Mouse (Mus musculus) limb, embryonic 12.5 days (tissue): ENCODE results near the gene Fabp2. TPM values are rescaled to one million over a fixed set of nuclear protein-coding genes. Genes with fewer than 3 reads are reported as not detected.
"Not testable (repeated sequence)": the region's sequence is repeated elsewhere in the genome, so short reads cannot be mapped to it uniquely, and the experiment has no call there.

Experiments used
- ATAC-seq: fragments of 200-750 bp; cut with Nextera tagmentation; 2 replicates; pipeline ENCODE4 v1.8.0; 2017; ENCODE audit warnings: low read depth, moderate TSS enrichment; ENCODE audit not compliant: insufficient number of reproducible peaks, insufficient read depth, low FRiP score, low TSS enrichment
- H3K27ac ChIP-seq: fragments of 300-500 bp; sonication (generic); 2 replicates; pipeline ENCODE4 v1.5.1; 2016; ENCODE audit warnings: mild to moderate bottlenecking, moderate library complexity
- H3K27me3 ChIP-seq: fragments of 300-500 bp; sonication (generic); 2 replicates; pipeline ENCODE4 v1.6.1; 2016; ENCODE audit warnings: mild to moderate bottlenecking, moderate library complexity
- H3K36me3 ChIP-seq: fragments of 300-500 bp; sonication (generic); 2 replicates; pipeline ENCODE4 v1.6.1; 2016; ENCODE audit warnings: mild to moderate bottlenecking, moderate library complexity
- H3K4me1 ChIP-seq: fragments of 300-500 bp; sonication (generic); replicated peaks from 2 replicates; pipeline ENCODE4 v1.6.1; 2016
- H3K4me2 ChIP-seq: fragments of 300-500 bp; sonication (generic); 2 replicates; pipeline ENCODE4 v1.6.1; 2016; ENCODE audit warnings: mild to moderate bottlenecking, moderate library complexity
- H3K4me3 ChIP-seq: fragments of 300-500 bp; sonication (generic); replicated peaks from 2 replicates; pipeline ENCODE4 v1.5.1; 2016; ENCODE audit warnings: mild to moderate bottlenecking
- H3K9ac ChIP-seq: fragments of 300-500 bp; sonication (generic); replicated peaks from 2 replicates; pipeline ENCODE4 v1.6.1; 2016; ENCODE audit warnings: mild to moderate bottlenecking, moderate library complexity
- H3K9me3 ChIP-seq: fragments of 300-500 bp; sonication (generic); 2 replicates; pipeline ENCODE4 v1.6.1; 2016; ENCODE audit warnings: mild to moderate bottlenecking, moderate library complexity
- WGBS: fragments of 180-500 bp; shearing (Covaris S2); methylation state at CpG from one replicate; pipeline ENCODE4 v1.1.7; 2016; 5-methylcytosine and 5-hydroxymethylcytosine counted together
- polyA plus RNA-seq: library from polyadenylated mRNA; unstranded; fragments of >200 nt; fragmentation: Nextera tagmentation; extraction: Ambion mirVana; gene quantifications from 2 replicates; pipeline ENCODE4 v1.2.1, GENCODE M21; 2016

Fabp2 gene
- polyA plus RNA-seq, 1 experiment from 2014 or later: not detected

DNA sequence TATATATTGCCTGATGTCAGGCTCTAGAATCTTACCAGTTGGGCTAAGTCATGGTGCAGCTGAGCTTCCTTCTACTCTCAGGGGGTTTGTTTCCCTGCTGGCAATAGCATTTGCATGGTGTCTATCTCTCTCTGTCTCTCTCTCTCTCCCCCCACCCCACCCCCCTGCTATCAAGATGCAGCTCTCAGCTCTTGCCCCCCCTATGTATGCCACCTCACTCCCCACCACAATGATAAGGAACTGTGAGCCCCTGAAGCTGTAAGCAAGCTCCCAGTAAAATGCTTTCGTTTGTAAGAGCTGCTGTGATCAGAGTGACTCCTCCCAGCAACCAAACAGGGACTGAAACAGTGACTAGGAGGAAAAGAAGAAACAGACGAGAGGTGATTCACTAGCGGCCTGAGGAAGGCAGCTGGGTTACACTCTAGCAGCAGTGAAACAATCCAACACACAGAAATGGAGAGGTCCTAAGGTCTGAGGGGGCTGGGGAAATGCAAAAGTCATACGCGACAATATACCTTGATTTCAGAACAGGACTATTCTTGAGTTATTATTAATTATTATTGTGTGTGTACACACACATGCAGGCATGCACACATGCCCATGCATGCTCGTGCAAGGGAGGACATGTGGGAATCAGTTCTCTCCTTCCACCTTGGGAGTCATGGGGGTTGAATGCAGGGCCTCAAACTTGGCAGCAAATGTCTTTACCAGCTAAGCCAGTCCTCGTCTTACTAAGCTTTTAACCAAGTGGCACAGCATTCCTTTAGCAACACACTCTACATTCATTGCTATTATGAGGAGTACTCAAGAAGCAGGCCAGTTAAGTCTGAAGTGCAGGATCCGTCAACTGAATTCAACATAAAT is 25.9 kb downstream of the Fabp2 start:
- H3K4me1 ChIP-seq: 0 out of 2 replicates have a peak, but pooled peaks cover 2% of the 10 kb centered on the region
- H3K27me3 ChIP-seq: no peaks in the 10 kb centered on the region
- H3K9me3 ChIP-seq: no peaks in the 10 kb centered on the region
- no peak overlapping the region for H3K4me2 ChIP-seq
- H3K9ac ChIP-seq: no peak overlapping the region
- no peak overlapping the region for H3K27ac ChIP-seq
- H3K4me3 ChIP-seq: no peak overlapping the region
- no peaks in the 10 kb centered on the region for H3K36me3 ChIP-seq
- no peak for ATAC-seq
- 62% methylated on average over 8 of the region's 8 CpGs for WGBS

DNA sequence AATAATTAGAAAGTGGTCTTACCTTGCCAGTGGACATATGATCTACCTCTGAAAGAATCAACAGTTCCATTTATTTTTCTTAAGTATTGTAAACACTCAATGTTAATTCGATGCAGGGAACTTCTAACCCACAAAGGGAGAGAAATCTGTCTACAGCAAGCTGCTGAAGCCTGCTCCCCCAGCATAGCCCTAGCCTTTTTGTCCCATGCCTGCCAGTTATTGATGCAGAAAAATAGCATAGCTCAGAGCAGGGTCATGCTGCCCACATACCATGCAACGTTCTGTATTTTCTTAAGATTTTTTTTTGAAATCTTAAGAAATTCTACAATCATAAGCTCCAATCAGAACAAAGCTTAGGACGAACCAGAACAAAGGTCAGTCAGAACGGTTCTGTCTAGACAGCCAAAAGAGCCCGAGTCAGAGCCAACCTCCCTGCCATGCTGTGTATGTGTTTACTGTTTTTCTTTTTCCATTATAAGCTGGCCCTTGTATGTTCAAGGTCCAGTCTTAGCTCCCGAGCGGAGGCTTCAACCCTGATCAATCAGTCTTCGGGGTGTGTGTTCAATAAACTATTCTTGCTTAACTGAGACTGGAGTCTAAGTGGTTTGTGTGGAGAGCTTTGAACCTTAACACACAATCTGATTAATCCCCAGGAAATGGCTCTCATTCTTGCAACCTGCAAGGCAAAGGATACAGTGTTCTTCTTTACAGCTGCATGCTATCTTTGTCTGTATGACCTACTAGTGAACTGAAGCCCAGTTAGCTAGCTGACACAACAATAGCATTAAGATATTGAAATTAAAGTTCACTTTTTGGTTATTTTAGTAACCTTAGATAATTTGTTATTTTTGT is 27.0 kb downstream of the Fabp2 start:
- Histone ChIP-seq H3K36me3 (peaks cover 8% of the 10 kb centered on the region), H3K4me2 (no peak overlapping the region), H3K27me3 (no peaks in the 10 kb centered on the region), H3K9ac (no peak overlapping the region), H3K4me3 (no peak overlapping the region), H3K27ac (no peak overlapping the region), H3K4me1 (0 out of 2 replicates have a peak, but pooled peaks cover 2% of the 10 kb centered on the region), H3K9me3 (no peaks in the 10 kb centered on the region)
- no peak for ATAC-seq
- 84% methylated on average over 8 of the region's 8 CpGs for WGBS

DNA sequence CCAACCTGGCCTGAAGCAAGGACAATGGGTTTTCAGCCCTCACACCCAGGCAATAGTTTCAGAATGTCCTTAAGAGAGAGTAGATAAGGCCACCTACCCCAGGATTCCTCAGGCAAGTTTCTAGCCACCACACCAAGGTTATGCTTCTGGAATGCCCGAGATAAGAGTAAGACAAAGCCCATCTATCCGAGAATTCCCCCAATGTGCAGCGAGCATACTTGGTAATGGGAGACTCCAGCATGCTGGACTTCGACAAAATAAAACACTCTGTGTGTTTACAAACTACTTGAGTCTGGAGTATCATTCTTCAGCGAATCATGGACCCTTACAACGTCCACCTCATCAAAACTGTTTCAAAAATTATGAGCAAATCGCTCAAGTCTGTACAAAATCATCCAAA is 28.3 kb downstream of the Fabp2 start:
- peak overlapping the region; percentile 66; the same call in 1 of the 2 replicates for H3K4me2 ChIP-seq
- H3K9me3 ChIP-seq: no peaks in the 10 kb centered on the region
- 0 out of 2 replicates have a peak, but pooled peaks cover 2% of the 10 kb centered on the region for H3K4me1 ChIP-seq
- no peak for ATAC-seq
- H3K4me3 ChIP-seq: peak overlapping the region; percentile 58
- 72% methylated on average over 7 of the region's 7 CpGs for WGBS
- H3K27ac ChIP-seq: no peak overlapping the region
- H3K36me3 ChIP-seq: peaks cover 12% of the 10 kb centered on the region
- no peaks in the 10 kb centered on the region for H3K27me3 ChIP-seq
- no peak overlapping the region for H3K9ac ChIP-seq

DNA sequence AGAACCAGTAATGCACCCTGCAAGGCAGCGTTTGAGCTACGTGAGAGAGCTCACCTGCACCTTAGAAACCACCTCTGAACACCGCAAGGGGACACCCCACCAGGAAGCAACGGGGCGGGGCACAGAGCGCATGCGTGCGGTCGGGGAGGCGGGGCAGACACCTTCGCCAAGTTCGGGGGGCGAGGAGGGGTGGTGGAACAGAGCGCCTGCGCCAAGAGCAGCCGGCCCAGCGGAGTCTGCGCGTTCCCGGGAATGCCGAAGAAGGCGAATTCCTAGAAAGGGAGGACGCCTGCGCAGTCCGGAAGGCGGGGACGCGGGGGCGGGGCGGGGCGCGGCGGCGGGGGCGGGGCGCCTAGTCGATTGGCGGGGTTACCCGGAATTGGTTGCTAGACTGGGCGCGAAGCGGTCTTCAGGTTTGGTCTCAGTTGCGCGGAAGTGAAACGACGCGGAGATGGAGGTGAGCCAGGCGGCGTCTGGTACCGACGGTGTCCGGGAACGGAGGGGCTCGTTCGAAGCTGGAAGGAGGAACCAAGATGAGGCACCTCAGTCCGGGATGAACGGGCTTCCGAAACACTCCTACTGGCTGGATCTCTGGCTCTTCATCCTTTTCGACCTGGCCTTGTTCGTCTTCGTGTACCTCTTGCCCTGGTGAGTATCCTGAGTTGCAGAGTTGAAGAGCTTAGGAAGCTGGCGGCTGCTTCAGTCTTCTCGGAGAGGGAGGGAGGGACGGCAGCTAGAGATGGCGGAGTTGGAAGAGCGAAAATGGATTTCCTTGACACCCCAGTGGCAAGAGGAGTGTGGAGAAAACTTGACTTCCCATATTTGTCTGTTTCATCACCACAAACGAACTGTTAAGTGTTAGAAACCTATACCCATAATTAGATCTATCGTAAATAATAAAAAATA is 29.4 kb downstream of the Fabp2 start, which contains the start of gene 1810037I17Rik:
1810037I17Rik (plus strand) TSS at position 195 of the 906 bp plus-strand sequence.
- peak within 1 kb of the TSS; percentile 63 for H3K9ac ChIP-seq
- H3K4me2 ChIP-seq: peak within 1 kb of the TSS; percentile 66
- H3K36me3 ChIP-seq: peaks cover 12% of the 10 kb centered on the region
- no peaks in the 10 kb centered on the region for H3K9me3 ChIP-seq
- H3K27me3 ChIP-seq: no peaks in the 10 kb centered on the region
- 1% methylated on average over 68 of the region's 68 CpGs for WGBS
- H3K27ac ChIP-seq: peak within 1 kb of the TSS; percentile 86
- peak; percentile 95 for ATAC-seq
- peak within 1 kb of the TSS; percentile 58 for H3K4me3 ChIP-seq
- H3K4me1 ChIP-seq: 0 out of 2 replicates have a peak, but pooled peaks cover 2% of the 10 kb centered on the region

DNA sequence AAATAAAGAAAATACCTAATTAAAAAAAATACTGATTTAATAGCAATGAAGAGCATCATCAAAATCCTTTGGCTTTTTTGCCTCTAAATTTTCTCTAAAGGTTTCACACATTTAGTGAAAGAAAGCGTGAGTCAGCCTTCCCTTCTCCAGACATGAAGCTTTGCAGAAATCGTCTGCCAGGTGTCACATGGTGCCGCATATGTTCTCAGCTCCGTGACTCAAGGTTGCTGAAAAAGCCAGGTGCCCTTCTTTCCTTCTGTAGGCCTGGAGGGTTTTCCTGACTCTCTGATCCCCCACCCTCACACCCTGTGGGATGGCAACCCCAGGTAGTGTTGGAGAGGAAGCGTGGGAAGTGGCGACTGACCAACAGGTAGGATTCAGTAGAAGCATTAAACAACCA is 34.9 kb downstream of the Fabp2 start:
- H3K27me3 ChIP-seq: no peaks in the 10 kb centered on the region
- H3K4me2 ChIP-seq: no peak overlapping the region
- no peak overlapping the region for H3K4me3 ChIP-seq
- peaks cover 25% of the 10 kb centered on the region for H3K36me3 ChIP-seq
- no peaks in the 10 kb centered on the region for H3K9me3 ChIP-seq
- ATAC-seq: no peak
- H3K27ac ChIP-seq: no peak overlapping the region
- H3K9ac ChIP-seq: no peak overlapping the region
- H3K4me1 ChIP-seq: 0 out of 2 replicates have a peak, but pooled peaks cover 2% of the 10 kb centered on the region
- 89% methylated on average over 6 of the region's 6 CpGs for WGBS

DNA sequence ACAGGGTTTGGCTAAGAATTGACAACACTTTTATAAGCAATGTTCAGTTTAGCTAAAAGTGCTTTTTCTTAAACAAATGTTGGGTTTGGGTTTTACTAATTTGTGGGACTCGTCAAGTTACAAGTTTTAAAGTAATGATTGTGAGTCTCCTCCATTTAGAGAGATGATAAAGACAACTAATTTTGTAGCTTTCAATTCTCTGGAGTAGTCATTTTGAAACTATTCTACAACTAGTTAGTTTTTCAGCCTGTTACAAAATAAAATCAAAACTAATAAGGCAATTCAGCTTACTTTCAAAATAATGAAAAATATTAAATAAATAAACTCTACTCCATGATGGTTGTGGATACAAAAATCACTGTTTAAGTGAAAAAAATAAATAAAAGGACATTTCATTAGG is 37.6 kb downstream of the Fabp2 start:
- H3K9ac ChIP-seq: no peak overlapping the region

DNA sequence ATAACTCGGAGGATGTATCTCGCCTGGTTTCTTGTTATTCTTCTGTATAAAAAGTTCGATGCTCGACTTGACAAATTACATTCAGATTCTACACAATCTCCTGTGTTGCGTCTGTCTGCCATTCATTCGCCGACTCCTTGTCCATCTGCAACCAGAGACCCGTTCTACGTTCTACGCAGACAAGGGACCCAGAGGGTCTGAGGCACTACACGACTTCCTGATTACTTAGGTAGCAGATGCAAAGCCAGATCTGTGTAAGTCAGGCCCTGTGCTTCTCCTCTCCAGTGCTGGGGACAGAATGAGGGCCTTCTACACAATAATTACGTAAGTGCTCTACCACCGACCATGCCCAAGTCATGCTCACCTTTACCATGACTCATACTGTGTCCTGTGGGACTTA is 42.3 kb downstream of the Fabp2 start:
- not testable (repeated sequence) for H3K27me3 ChIP-seq, H3K9ac ChIP-seq, H3K27ac ChIP-seq, H3K9me3 ChIP-seq, H3K4me3 ChIP-seq, H3K4me1 ChIP-seq, H3K36me3 ChIP-seq, ATAC-seq, H3K4me2 ChIP-seq
- 87% methylated on average over 13 of the region's 13 CpGs for WGBS

More for the DNA sequence above, 37.6 kb downstream of the Fabp2 start:
- no peak for ATAC-seq
- no peaks in the 10 kb centered on the region for H3K9me3 ChIP-seq
- no peak overlapping the region for H3K27ac ChIP-seq
- H3K36me3 ChIP-seq: peaks cover 15% of the 10 kb centered on the region; the same call in 1 of the 2 replicates
- H3K4me3 ChIP-seq: no peak overlapping the region
- no peaks in the 10 kb centered on the region for H3K4me1 ChIP-seq
- WGBS: 75% methylated on average over 1 of the region's 1 CpGs
- H3K4me2 ChIP-seq: no peak overlapping the region
- no peaks in the 10 kb centered on the region for H3K27me3 ChIP-seq

DNA sequence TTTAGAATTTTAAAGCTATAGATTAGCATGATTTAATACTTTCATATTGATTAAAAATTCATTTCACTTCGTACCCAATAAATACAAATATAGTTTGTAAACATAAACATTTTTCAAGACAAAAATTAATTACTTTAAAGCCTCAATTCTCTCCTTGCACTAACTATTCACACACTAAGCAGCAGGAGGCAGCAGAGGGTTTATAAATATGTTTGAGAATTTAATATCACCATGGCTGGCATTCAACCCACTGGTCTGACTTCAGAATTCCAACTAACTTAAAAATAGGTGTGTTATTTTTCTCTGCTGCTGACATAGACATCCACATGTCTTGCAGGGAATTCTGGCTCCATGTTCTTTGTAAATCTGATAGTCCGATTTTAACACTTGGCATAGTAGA is 44.3 kb downstream of the Fabp2 start:
- Histone ChIP-seq H3K27me3 (no peaks in the 10 kb centered on the region), H3K9ac (no peak overlapping the region), H3K4me1 (no peaks in the 10 kb centered on the region; the same call in 1 of the 2 replicates), H3K27ac (no peak overlapping the region), H3K4me3 (no peak overlapping the region), H3K9me3 (no peaks in the 10 kb centered on the region), H3K4me2 (no peak overlapping the region), H3K36me3 (peaks cover under 1% of the 10 kb centered on the region; the same call in 1 of the 2 replicates)
- no peak for ATAC-seq
- 86% methylated on average over 2 of the region's 2 CpGs for WGBS

DNA sequence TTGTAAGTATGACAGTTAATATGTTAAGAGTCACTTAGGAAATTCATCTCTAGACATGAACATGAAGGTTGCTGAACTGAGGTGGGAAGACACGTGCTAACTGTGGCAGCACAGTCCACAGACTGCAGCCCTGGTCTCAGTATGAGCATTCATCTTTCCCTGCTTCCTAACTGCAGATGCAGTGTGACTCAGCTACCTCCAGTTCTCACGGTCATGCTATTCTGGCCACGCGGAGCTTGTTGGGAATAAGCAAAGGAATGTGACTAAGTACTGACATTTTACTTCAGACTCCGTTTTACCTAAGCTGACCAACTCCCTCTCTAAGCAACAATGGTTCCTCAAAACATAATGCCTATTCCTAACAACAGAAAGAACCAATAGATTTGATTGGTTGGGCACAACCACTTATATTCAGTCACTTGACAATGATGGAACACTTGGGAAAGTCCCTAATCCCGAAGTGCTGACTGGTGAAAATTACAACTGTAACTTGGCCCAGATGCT is 48.6 kb downstream of the Fabp2 start:
- H3K4me3 ChIP-seq: no peak overlapping the region
- no peak overlapping the region for H3K9ac ChIP-seq
- no peaks in the 10 kb centered on the region for H3K27me3 ChIP-seq
- H3K4me1 ChIP-seq: no peaks in the 10 kb centered on the region; the same call in 1 of the 2 replicates
- H3K27ac ChIP-seq: no peak overlapping the region
- H3K36me3 ChIP-seq: peaks cover 7% of the 10 kb centered on the region; the same call in 1 of the 2 replicates
- no peak overlapping the region for H3K4me2 ChIP-seq
- no peaks in the 10 kb centered on the region for H3K9me3 ChIP-seq
- WGBS: 83% methylated on average over 6 of the region's 6 CpGs
- ATAC-seq: no peak
